Mouse (Mus musculus) heart, adult 18-20 months (tissue): ENCODE measurements around the gene Ddx42. TPM values are rescaled to one million over a fixed set of nuclear protein-coding genes. Genes with fewer than 3 reads are reported as not detected.
A peak's percentile ranks its signal among the peaks of the same experiment; 100 is the strongest.
"Not testable (repeated sequence)": the region's sequence is repeated elsewhere in the genome, so short reads cannot be mapped to it uniquely, and the experiment has no call there.

Experiments used
- DNase-seq, 2 experiments: peaks; one replicate each; pipeline ENCODE4 v3.0.0; 2021 to 2022; ENCODE audit warnings: mixed read lengths in 1 of 2
- long read RNA-seq, 2 experiments: library from polyadenylated mRNA; stranded (forward); transcript quantifications; one replicate each; pipeline ENCODE4 v2.0.0; 2021
- total RNA-seq, 2 experiments: library from RNA; stranded (reverse); gene quantifications; 2 replicates each; pipeline ENCODE4 v1.2.3; 2021

Ddx42 gene
- 10 to 100 TPM; 24.1 to 26.7 TPM for total RNA-seq
- long read RNA-seq, experiment 1, full-length matches to known transcripts = 6 of 8 reads
- long read RNA-seq, experiment 1, partial matches to known transcripts = 1 of 8 reads
- long read RNA-seq, experiment 1, other reads (novel, unspliced or antisense) = 1 of 8 reads
- long read RNA-seq, experiment 2, full-length matches to known transcripts = 5 of 7 reads
- long read RNA-seq, experiment 2, partial matches to known transcripts = 0 of 7 reads
- long read RNA-seq, experiment 2, other reads (novel, unspliced or antisense) = 2 of 7 reads

DNA sequence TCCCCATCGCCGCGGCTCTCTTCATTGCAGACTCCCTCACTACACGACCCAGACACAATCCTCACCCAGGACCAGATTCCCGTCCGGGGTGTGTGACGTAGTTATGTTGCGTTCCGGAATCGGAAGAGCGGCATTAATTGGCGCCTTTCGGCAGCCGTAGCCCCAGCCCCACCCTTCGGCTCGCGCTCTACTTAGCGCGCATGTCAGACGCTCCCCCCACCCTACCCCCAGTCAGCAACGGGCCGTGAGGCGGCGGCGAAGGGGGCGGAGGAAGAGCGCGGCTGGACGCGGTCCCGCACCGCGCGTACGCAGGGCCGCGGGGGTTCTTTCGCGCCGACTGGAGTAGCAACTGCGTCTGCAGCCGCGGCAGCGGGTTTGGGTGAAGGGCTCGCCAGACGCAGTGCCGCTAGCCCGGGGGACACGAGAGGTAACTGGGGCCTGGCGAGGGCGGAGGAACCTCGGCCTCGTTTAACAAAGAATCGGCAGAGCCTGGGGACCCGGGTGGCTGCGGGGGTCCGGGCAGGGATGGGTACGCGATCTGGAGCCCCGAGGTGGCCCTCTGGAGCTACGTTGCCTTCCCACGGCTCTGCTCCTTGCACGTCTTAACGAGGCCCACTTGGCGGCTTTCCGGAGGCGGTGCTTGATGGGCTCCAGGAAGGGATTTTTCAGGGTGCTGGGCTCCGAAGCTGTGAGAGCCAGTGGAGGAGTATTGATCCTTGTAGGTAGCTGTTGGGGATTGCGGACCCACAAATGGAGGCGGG, at the start of gene Ddx42:
TSS of gene Ddx42 (plus strand) at position 197 of the 761 bp plus-strand sequence.
- DNase-seq = peak; percentile 89 to 94

- no peak for DNase-seq
These were observed 49.3 kb upstream of the Ddx42 start for GRCm38 (mm10) chr11:106167435-106167834.

DNA sequence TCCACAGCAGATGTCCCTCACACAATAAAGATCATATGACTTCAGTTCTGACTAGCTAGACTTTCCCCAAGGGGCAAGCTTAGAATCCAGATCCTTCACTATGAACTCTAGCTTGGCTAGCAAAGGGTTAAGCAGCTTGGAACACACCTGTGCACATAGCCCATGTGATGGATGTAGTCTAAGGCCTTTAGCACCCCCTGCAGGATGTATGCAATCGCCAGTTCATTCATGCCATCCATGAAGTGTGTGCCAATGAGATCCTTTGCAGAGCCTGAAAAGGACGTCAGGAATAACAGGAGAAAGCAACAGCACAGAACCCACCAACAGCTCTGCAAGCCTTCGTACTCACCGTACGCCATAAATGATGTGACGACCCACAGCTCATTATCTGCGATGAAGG, 45.9 kb upstream of the Ddx42 start:
- DNase-seq = no peak

- DNase-seq = no peak
These were observed 43.5 kb upstream of the Ddx42 start for GRCm38 (mm10) chr11:106173228-106173627.

DNA sequence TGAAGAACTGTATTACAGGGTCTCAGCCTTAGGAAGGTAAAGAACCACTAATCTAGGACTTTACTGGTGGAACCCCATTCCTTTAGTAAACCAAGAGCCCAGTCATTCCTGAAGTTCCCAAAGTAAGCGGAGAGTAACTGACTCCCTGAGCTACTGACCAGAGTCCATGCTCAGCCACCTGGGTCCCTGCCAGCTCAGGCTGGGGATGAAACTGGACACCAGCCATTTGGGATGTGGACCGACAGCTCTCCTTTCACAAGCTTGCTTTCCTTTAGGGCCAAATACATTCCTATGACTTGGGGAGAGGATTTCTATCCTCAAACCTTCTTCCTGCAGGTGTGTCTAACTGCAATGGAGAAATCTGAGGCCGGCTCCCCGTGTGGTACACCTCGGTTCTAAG, 42.4 kb upstream of the Ddx42 start:
- peak; percentile 44 to 53 for DNase-seq

- peak in 1 of 2 experiments; percentile 29 for DNase-seq
These were observed 41.6 kb upstream of the Ddx42 start for GRCm38 (mm10) chr11:106175081-106175480.

GRCm38 (mm10) chr11:106176372-106176771, 40.4 kb upstream of the Ddx42 start:
- DNase-seq = no peak

DNA sequence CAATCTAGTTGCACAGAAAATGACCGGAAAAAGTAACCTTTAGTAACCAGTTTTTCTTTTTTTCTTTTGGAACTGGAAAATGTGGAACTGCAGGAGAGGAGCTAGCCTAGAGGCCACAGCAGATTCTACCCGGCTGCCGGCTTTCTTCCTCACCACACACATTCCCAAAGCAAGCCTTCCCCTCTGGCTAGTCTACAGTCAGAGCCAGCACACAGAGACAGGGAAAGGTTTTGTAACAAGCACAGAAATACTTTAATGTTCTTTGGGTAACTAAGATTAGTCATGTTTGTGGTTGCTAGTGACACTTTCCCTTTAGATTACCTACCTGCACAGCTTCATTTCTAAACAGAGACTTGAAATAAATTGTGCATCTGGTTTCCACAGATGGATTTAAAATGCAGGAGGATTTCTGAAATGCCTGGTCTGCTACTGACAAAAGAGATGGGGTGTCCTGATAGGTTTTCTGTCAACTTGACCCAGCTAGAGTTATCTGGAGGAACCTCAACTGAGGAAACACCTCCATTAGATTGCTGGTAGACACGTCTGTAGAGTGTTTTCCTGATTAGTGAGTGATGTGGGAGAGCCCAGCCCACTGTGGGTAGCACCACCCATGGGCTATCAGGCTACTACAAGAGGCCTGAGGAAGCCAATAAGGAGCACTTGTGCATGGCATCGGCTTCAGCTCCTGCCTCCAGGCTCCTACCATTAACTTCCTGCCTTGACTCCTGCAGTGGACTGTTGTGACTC, 38.5 kb upstream of the Ddx42 start:
- DNase-seq = no peak

GRCm38 (mm10) chr11:106179711-106180448, 36.8 kb upstream of the Ddx42 start:
- no peak for DNase-seq

DNA sequence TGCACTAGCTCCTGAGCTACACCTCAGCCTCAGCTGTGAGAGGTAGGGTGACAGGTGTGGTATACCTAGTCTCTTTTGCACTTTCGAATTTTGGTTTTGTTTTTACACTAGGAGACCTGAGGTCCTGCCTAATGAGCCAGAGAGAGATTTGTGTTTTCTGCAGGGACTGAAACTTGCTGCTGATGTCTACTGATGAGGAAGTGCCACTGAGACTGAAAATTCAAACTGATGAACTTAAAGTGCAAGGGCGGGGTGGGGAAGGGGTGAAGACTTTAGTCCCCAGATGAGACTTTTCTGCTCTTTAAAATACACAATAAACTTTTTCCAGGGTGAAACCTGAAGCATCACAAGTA, 36.3 kb upstream of the Ddx42 start:
- no peak for DNase-seq

- no peak for DNase-seq
These were observed 29.4 kb upstream of the Ddx42 start for GRCm38 (mm10) chr11:106187326-106187725.

DNA sequence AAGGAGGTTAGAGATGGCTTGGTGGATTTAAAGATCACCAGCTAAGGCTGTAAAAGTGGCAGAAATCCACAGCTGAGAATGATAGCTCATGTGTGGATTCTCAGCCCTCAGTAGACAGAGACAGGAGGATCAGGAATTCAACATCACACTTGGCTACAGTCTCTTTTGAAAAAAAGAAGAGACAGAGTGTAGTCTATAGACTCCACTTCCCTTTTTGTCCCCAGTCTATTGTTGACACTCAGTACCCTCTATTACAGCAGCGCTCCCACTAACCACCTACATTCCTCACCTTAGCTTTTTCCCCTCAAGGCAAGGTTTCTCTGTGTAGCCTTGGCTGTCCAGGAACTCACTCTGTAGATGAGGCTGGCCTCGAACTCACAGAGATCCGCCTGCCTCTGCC, 25.0 kb upstream of the Ddx42 start:
- no peak for DNase-seq

- DNase-seq = no peak
These were observed 24.5 kb upstream of the Ddx42 start for GRCm38 (mm10) chr11:106192241-106192640.

GRCm38 (mm10) chr11:106192657-106193370, 23.9 kb upstream of the Ddx42 start:
- DNase-seq = no peak

GRCm38 (mm10) chr11:106193371-106194154, 23.2 kb upstream of the Ddx42 start:
- DNase-seq = peak; percentile 96 to 98

- no peak for DNase-seq
These were observed 22.6 kb upstream of the Ddx42 start for GRCm38 (mm10) chr11:106194155-106194541.

- no peak for DNase-seq
These were observed 21.8 kb upstream of the Ddx42 start for GRCm38 (mm10) chr11:106194891-106195290.

GRCm38 (mm10) chr11:106195341-106195740, 21.4 kb upstream of the Ddx42 start:
- no peak for DNase-seq

GRCm38 (mm10) chr11:106198277-106198676, 18.4 kb upstream of the Ddx42 start:
- no peak for DNase-seq

- DNase-seq = not testable (repeated sequence)
These were observed 16.7 kb upstream of the Ddx42 start for GRCm38 (mm10) chr11:106199997-106200396.

DNA sequence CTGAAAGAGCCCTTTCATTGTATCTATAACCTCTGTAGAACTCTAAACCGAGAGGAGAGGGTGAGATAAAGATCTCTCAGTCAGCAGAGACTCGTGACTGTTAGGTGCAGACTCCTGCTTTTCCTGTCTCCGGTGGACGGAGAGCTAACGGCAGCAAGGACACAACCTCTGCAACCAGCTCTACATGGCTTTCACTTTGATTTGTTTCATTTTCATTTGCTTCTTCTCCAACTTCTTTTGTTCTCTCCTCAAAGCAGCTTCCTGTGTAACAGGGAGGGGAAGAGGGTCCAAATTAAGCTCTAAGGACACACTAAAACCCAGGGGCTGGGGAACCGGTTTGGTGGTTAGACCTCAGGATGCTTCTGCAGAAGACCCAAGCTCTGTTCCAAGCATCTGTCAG, 16.0 kb upstream of the Ddx42 start:
- no peak for DNase-seq
